Mouse (Mus musculus) liver, postnatal 0 days (tissue): ENCODE measurements around the gene Nfatc2.

Experiments
- CTCF ChIP-seq: sonication (generic); IDR thresholded peaks from 2 replicates; pipeline ENCODE4 v1.5.1; 2016; ENCODE audit warnings: antibody characterized with exemption, low read depth
- EP300 ChIP-seq: IDR thresholded peaks from 2 replicates; pipeline ENCODE4 v1.6.1; 2016; ENCODE audit warnings: antibody characterized with exemption, low read depth, mild to moderate bottlenecking

DNA sequence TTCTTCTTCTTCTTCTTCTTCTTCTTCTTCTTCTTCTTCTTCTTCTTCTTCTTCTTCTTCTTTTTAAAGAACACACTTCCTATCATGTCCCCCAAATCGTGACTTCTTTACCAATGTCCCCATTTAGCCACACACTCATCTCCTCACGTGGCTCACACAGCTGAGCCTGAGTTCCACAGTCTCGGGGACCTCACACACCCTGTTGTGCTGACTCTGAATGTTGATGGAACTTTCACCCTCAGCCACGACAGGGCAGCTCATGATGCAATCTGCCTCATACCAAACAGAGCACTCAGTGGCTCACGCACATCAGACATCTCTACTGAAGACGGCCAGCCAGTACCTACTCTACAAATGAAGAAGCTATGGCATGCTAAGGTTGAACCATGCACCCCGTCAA is 60.2 kb downstream of the Nfatc2 start:
- TF ChIP-seq CTCF (no peak), EP300 (no peak)
